Mouse (Mus musculus) myocyte (in vitro differentiated cells): ENCODE measurements around the gene En2.

Source experiments
- MAX ChIP-seq: IDR thresholded peaks from one replicate; pipeline ENCODE4 v1.6.1; 2011; ENCODE audit warnings: low read depth, mild to moderate bottlenecking, control low read depth
- POLR2A ChIP-seq: IDR thresholded peaks from one replicate; pipeline ENCODE4 v1.6.1; 2011; ENCODE audit warnings: low read depth, mild to moderate bottlenecking, control low read depth, moderate library complexity; ENCODE audit not compliant: insufficient read length

DNA sequence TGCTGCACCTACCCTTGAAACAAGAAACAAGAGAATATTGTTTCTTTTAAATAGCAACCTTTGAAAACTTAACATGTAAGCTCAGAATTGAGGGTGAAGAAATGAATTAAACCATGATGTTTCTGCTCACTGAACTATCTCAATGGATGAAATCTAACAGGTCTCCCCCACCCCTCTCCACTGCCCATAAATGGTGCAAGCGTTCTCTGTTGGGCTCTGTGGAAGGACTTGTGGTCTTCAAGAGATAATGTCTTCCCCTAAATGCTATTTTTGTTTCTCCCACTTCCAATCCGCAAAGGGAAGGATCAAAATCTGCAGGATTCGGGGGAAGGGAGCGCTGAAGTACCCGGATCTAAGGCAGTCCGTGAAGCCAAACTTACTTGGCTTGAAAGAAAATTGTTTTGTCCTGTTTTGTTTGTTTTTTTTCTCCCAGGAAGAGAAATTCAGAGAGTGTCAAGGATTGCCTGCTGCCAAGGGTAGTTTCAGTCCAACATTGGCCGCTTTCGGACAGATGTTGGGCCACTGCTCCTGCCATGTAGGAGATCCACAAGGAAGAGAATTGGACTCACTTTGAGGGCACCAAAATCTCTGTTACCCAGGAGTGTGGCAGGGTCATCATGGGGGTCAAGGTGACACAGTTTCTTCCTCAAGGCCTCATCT is 6.9 kb downstream of the En2 start:
- TF ChIP-seq MAX (no peak), POLR2A (no peak)
